Mouse (Mus musculus) intestine, embryonic 16.5 days (tissue): ENCODE data around the gene Pira2. TPM values are rescaled to one million over a fixed set of nuclear protein-coding genes. Genes with fewer than 3 reads are reported as not detected.
"Not testable (repeated sequence)": the region's sequence is repeated elsewhere in the genome, so short reads cannot be mapped to it uniquely, and the experiment has no call there.

Source experiments
- ATAC-seq: fragments of 200-750 bp; cut with Nextera tagmentation; 2 replicates; pipeline ENCODE4 v1.8.0; 2017; ENCODE audit warnings: moderate TSS enrichment, moderate library complexity
- H3K27ac ChIP-seq: fragments of 300-500 bp; sonication (generic); 2 replicates; pipeline ENCODE4 v1.5.1; 2014; ENCODE audit warnings: mild to moderate bottlenecking, low read length
- H3K27me3 ChIP-seq: fragments of 300-500 bp; sonication (generic); replicated peaks from 2 replicates; pipeline ENCODE4 v1.6.1; 2014; ENCODE audit warnings: low read length, control low read depth, mixed read lengths; ENCODE audit not compliant: control insufficient read depth, insufficient read depth
- H3K36me3 ChIP-seq: fragments of 300-500 bp; sonication (generic); 2 replicates; pipeline ENCODE4 v1.6.1; 2014; ENCODE audit warnings: low read length, control low read depth; ENCODE audit not compliant: control insufficient read depth, insufficient read depth
- H3K4me1 ChIP-seq: fragments of 300-500 bp; sonication (generic); 2 replicates; pipeline ENCODE4 v1.6.1; 2014; ENCODE audit warnings: low read length, control low read depth, mixed read lengths; ENCODE audit not compliant: control insufficient read depth, insufficient read depth
- H3K4me2 ChIP-seq: fragments of 300-500 bp; sonication (generic); 2 replicates; pipeline ENCODE4 v1.6.1; 2014; ENCODE audit warnings: low read depth, low read length, control low read depth
- H3K4me3 ChIP-seq: fragments of 300-500 bp; sonication (generic); 2 replicates; pipeline ENCODE4 v1.5.1; 2014; ENCODE audit warnings: mild to moderate bottlenecking, low read length
- H3K9ac ChIP-seq: fragments of 300-500 bp; sonication (generic); 2 replicates; pipeline ENCODE4 v1.6.1; 2014; ENCODE audit warnings: low read depth, low read length
- H3K9me3 ChIP-seq: fragments of 300-500 bp; sonication (generic); 2 replicates; pipeline ENCODE4 v1.6.1; 2016; ENCODE audit warnings: low read length, control low read depth; ENCODE audit not compliant: control insufficient read depth
- WGBS: fragments of 180-500 bp; shearing (Covaris S2); extraction: QIAGEN DNeasy Blood & Tissue Kit; methylation state at CpG from one replicate; pipeline ENCODE4 v1.1.7; 2014; 5-methylcytosine and 5-hydroxymethylcytosine counted together
- polyA plus RNA-seq: library from polyadenylated mRNA; unstranded; fragments of >200 nt; fragmentation: Nextera tagmentation; extraction: Ambion mirVana; gene quantifications from 2 replicates; pipeline ENCODE4 v1.2.1, GENCODE M21; 2015

Gene Pira2
- 0.32 and 0.39 TPM in 2 replicates for polyA plus RNA-seq

DNA sequence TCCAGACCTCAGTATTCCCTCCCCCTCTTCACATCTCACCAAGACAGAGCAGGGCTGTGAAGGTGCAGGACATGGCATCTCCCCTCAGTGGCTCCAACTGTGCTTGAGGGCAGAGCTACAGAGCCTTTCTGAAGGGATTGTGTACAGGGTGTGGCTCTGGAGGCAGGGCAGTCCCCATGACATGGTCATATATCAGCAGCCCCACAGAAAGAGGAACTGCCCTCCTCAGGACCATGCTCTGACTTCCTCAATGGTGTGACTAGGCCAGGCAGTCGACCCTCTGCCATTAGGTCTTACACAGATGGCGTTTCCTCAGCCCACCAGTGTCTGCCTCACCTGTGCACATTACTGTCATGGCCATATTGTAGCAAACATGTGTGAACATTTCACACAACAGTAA lies at the start of gene Pira2:
Pira2 (minus strand) TSS at position 101 of the 400 bp plus-strand sequence.
- H3K9me3 ChIP-seq, H3K4me3 ChIP-seq, H3K36me3 ChIP-seq, H3K27me3 ChIP-seq, H3K27ac ChIP-seq, H3K4me2 ChIP-seq, H3K4me1 ChIP-seq, ATAC-seq, H3K9ac ChIP-seq: not testable (repeated sequence)
- WGBS, result no CpG with 5 or more reads among the region's 2 CpGs

GRCm38 (mm10) chr7:3875032-3875431 lies 30.2 kb upstream of the Pira2 start:
- not testable (repeated sequence) for H3K9ac ChIP-seq, ATAC-seq, H3K36me3 ChIP-seq, H3K27ac ChIP-seq, H3K27me3 ChIP-seq, H3K4me1 ChIP-seq, H3K4me3 ChIP-seq, H3K4me2 ChIP-seq, H3K9me3 ChIP-seq
- no CpG with 5 or more reads among the region's 1 CpGs for WGBS

- not testable (repeated sequence) for H3K27ac ChIP-seq, H3K9ac ChIP-seq, H3K9me3 ChIP-seq, H3K4me3 ChIP-seq, H3K4me1 ChIP-seq, H3K27me3 ChIP-seq, ATAC-seq, H3K36me3 ChIP-seq, H3K4me2 ChIP-seq
- WGBS, result no CpG with 5 or more reads among the region's 1 CpGs
These were observed 7.0 kb downstream of the Pira2 start for GRCm38 (mm10) chr7:3837854-3838253.

GRCm38 (mm10) chr7:3830633-3831032 lies 14.2 kb downstream of the Pira2 start:
- not testable (repeated sequence) for H3K4me3 ChIP-seq, H3K9ac ChIP-seq, H3K4me1 ChIP-seq, H3K36me3 ChIP-seq, H3K9me3 ChIP-seq, H3K27ac ChIP-seq, ATAC-seq, H3K4me2 ChIP-seq, H3K27me3 ChIP-seq

- 38% methylated on average over 1 of the region's 3 CpGs for WGBS
- H3K36me3 ChIP-seq, H3K9ac ChIP-seq, H3K27me3 ChIP-seq, ATAC-seq, H3K9me3 ChIP-seq, H3K4me3 ChIP-seq, H3K4me2 ChIP-seq, H3K4me1 ChIP-seq, H3K27ac ChIP-seq: not testable (repeated sequence)
These were observed 19.3 kb downstream of the Pira2 start, which contains the start of gene Gm15448 for GRCm38 (mm10) chr7:3825599-3825998. Gene Gm15448, minus strand, starts transcription at chr7:3825687.

DNA sequence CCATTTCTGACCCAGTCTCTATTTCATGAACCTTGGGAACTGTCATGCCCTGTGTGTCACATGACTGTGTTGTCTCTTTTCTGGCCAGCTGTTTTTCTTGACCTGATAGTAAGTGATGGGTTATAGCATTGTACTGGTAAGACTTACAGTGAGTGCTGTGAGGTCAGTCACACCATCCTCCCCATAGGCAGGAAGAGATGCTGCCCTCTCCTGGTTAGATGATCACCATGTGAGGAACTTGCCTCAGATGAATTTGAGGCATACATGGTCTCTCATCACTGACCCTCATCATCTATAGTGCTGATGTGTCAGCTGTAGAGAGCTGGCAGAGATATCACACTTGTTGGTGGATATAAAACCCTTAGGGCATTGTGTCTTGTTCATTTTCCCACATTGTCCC lies 32.9 kb downstream of the Pira2 start:
- not testable (repeated sequence) for H3K27me3 ChIP-seq, H3K4me1 ChIP-seq, ATAC-seq, H3K9ac ChIP-seq, H3K9me3 ChIP-seq, H3K4me2 ChIP-seq, H3K4me3 ChIP-seq, H3K36me3 ChIP-seq, H3K27ac ChIP-seq

DNA sequence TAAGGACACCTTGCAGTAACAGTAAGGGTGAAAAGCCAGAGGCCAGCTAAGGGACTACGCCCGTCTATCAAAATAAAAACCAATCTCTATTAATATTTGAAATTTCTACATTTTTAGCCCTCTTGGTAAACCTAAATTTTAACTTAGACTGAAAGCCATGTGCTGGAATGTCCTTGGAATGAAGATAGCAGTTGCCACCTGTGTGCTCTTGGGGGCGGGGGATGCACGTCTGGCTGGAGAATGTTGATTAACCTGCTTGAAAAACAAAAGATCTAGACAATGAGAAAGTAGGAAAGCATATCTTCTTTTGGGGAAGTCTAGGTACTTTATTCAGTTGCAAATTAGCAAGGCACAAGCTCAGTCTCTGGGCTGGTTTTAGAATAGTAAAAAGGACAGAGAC lies 41.9 kb downstream of the Pira2 start:
- H3K4me3 ChIP-seq, ATAC-seq, H3K4me1 ChIP-seq, H3K36me3 ChIP-seq, H3K27me3 ChIP-seq, H3K4me2 ChIP-seq, H3K9me3 ChIP-seq, H3K27ac ChIP-seq, H3K9ac ChIP-seq: not testable (repeated sequence)
- 83% methylated on average over 4 of the region's 4 CpGs for WGBS

- not testable (repeated sequence) for ATAC-seq, H3K4me3 ChIP-seq, H3K27me3 ChIP-seq, H3K27ac ChIP-seq, H3K9me3 ChIP-seq, H3K4me2 ChIP-seq, H3K36me3 ChIP-seq, H3K9ac ChIP-seq, H3K4me1 ChIP-seq
- WGBS, result 68% methylated on average over 3 of the region's 3 CpGs
These were observed 44.9 kb downstream of the Pira2 start for GRCm38 (mm10) chr7:3799940-3800339.

DNA sequence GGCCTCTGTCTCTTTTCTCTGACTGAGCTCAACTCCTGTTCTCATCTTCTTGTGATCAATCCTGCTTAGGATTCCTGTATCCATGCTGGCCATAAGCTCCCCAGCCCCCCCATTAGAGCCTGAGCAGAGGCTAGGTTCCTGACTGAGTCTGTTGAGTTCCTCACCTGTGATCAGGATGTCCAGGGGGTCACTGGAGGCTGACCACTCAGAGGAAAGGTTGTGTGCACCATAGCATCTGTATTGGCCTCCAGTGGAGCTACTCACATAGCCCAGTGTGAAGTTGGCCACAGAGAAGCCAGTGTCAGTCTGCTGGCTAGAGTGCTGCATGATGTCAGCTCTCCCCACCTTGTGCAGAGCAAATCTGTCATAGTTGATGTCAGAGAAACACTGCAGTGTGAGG lies 48.6 kb downstream of the Pira2 start:
- not testable (repeated sequence) for H3K4me1 ChIP-seq, H3K4me2 ChIP-seq, H3K4me3 ChIP-seq, H3K9me3 ChIP-seq, ATAC-seq, H3K27me3 ChIP-seq, H3K36me3 ChIP-seq, H3K27ac ChIP-seq, H3K9ac ChIP-seq
